Mouse (Mus musculus) spleen, adult 2 months (tissue): ENCODE measurements around the gene D430019H16Rik.

ENCODE experiments used
- CTCF ChIP-seq: fragments of 200-500 bp; IDR thresholded peaks from 2 replicates; pipeline ENCODE4 v1.5.1; 2011; ENCODE audit warnings: mild to moderate bottlenecking, inconsistent platforms; ENCODE audit not compliant: insufficient read depth, insufficient read length, insufficient replicate concordance; ENCODE audit errors: extremely low read depth
- POLR2A ChIP-seq: fragments of 200-500 bp; IDR thresholded peaks from 2 replicates; pipeline ENCODE4 v1.6.1; 2011; ENCODE audit warnings: low read depth, low read length, inconsistent platforms

GRCm38 (mm10) chr12:105426541-105426940, 27.1 kb upstream of the D430019H16Rik start:
- no peak for TF ChIP-seq CTCF
- TF ChIP-seq POLR2A, result no peak
